Mouse (Mus musculus): ENCODE data around the gene Hectd4. TPM values are rescaled to one million over a fixed set of nuclear protein-coding genes. Genes with fewer than 3 reads are reported as not detected.
A peak's percentile ranks its signal among the peaks of the same experiment; 100 is the strongest.
"Not testable (repeated sequence)": the region's sequence is repeated elsewhere in the genome, so short reads cannot be mapped to it uniquely, and the experiment has no call there.

The Hectd4 gene
- polyA plus RNA-seq, 1 experiment from 2014 or later: 3.1 TPM

- no peak overlapping the region for H3K27ac ChIP-seq (ENCODE audit: low read length)
- no peaks in the 10 kb centered on the region for H3K4me1 ChIP-seq (ENCODE audit: control insufficient read depth, insufficient read depth, low read length)
- ATAC-seq: no peak
- H3K27me3 ChIP-seq (replicated peaks; ENCODE audit: control insufficient read depth, insufficient read depth, low read length): no peaks in the 10 kb centered on the region
- H3K9ac ChIP-seq (ENCODE audit: low read depth, low read length): no peak overlapping the region
- H3K36me3 ChIP-seq (ENCODE audit: control insufficient read depth, insufficient read depth, low read length): peaks cover 14% of the 10 kb centered on the region
- no peaks in the 10 kb centered on the region for H3K9me3 ChIP-seq (ENCODE audit: control insufficient read depth, low read length)
- 87% methylated on average over 10 of the region's 10 CpGs for WGBS
- no peak overlapping the region for H3K4me2 ChIP-seq (ENCODE audit: low read depth, low read length)
- H3K4me3 ChIP-seq (ENCODE audit: low read length): no peak overlapping the region
Observed at GRCm38 (mm10) chr5:121313764-121314474, 93.9 kb downstream of the Hectd4 start.

GRCm38 (mm10) chr5:121326079-121326805 is 106.2 kb downstream of the Hectd4 start:
- Histone ChIP-seq H3K9ac (ENCODE audit: low read depth, low read length) (no peak overlapping the region), H3K4me2 (ENCODE audit: low read depth, low read length) (no peak overlapping the region), H3K4me3 (ENCODE audit: low read length) (no peak overlapping the region), H3K27ac (ENCODE audit: low read length) (no peak overlapping the region), H3K9me3 (ENCODE audit: control insufficient read depth, low read length) (no peaks in the 10 kb centered on the region), H3K4me1 (ENCODE audit: control insufficient read depth, insufficient read depth, low read length) (no peaks in the 10 kb centered on the region), H3K27me3 (replicated peaks; ENCODE audit: control insufficient read depth, insufficient read depth, low read length) (no peaks in the 10 kb centered on the region), H3K36me3 (ENCODE audit: control insufficient read depth, insufficient read depth, low read length) (peaks cover 18% of the 10 kb centered on the region)
- WGBS: 90% methylated on average over 14 of the region's 14 CpGs
- ATAC-seq: no peak

- Histone ChIP-seq H3K36me3 (ENCODE audit: control insufficient read depth, insufficient read depth, low read length) (peaks cover 8% of the 10 kb centered on the region), H3K27ac (ENCODE audit: low read length) (peak overlapping the region; percentile 9; the same call in 1 of the 2 replicates), H3K4me1 (ENCODE audit: control insufficient read depth, insufficient read depth, low read length) (no peaks in the 10 kb centered on the region), H3K27me3 (replicated peaks; ENCODE audit: control insufficient read depth, insufficient read depth, low read length) (no peaks in the 10 kb centered on the region), H3K9me3 (ENCODE audit: control insufficient read depth, low read length) (no peaks in the 10 kb centered on the region), H3K4me2 (ENCODE audit: low read depth, low read length) (peak overlapping the region; percentile 31; the same call in 1 of the 2 replicates), H3K4me3 (ENCODE audit: low read length) (peak overlapping the region; percentile 25), H3K9ac (ENCODE audit: low read depth, low read length) (0 out of 2 replicates have a peak overlapping the region, but pooled peaks have one; percentile 35)
- no peak for ATAC-seq
- WGBS: 69% methylated on average over 11 of the region's 11 CpGs
Observed at GRCm38 (mm10) chr5:121329333-121330058, 109.5 kb downstream of the Hectd4 start.

- 60% methylated on average over 9 of the region's 19 CpGs for WGBS
- not testable (repeated sequence) for H3K27me3 ChIP-seq (replicated peaks; ENCODE audit: control insufficient read depth, insufficient read depth, low read length); H3K9me3 ChIP-seq (ENCODE audit: control insufficient read depth, low read length); H3K4me3 ChIP-seq (ENCODE audit: low read length); H3K4me2 ChIP-seq (ENCODE audit: low read depth, low read length); H3K4me1 ChIP-seq (ENCODE audit: control insufficient read depth, insufficient read depth, low read length)
- peak overlapping the region; percentile 25; the same call in 1 of the 2 replicates for H3K27ac ChIP-seq (ENCODE audit: low read length)
- H3K9ac ChIP-seq (ENCODE audit: low read depth, low read length): 0 out of 2 replicates have a peak overlapping the region, but pooled peaks have one; percentile 35
- H3K36me3 ChIP-seq (ENCODE audit: control insufficient read depth, insufficient read depth, low read length): peaks cover 11% of the 10 kb centered on the region
- peak; percentile 67 for ATAC-seq
Observed at GRCm38 (mm10) chr5:121330154-121330816, 110.3 kb downstream of the Hectd4 start.

- 95% methylated on average over 10 of the region's 10 CpGs for WGBS
- no peak for ATAC-seq
- H3K27me3 ChIP-seq (replicated peaks; ENCODE audit: control insufficient read depth, insufficient read depth, low read length): no peaks in the 10 kb centered on the region
- H3K4me2 ChIP-seq (ENCODE audit: low read depth, low read length): no peak overlapping the region
- H3K9me3 ChIP-seq (ENCODE audit: control insufficient read depth, low read length): no peaks in the 10 kb centered on the region
- no peak overlapping the region for H3K27ac ChIP-seq (ENCODE audit: low read length)
- H3K4me1 ChIP-seq (ENCODE audit: control insufficient read depth, insufficient read depth, low read length): no peaks in the 10 kb centered on the region
- H3K9ac ChIP-seq (ENCODE audit: low read depth, low read length): no peak overlapping the region
- H3K4me3 ChIP-seq (ENCODE audit: low read length): no peak overlapping the region
- H3K36me3 ChIP-seq (ENCODE audit: control insufficient read depth, insufficient read depth, low read length): peaks cover 14% of the 10 kb centered on the region
Observed at GRCm38 (mm10) chr5:121331731-121332130, 111.7 kb downstream of the Hectd4 start.

- Histone ChIP-seq H3K4me1 (ENCODE audit: control insufficient read depth, insufficient read depth, low read length) (no peaks in the 10 kb centered on the region), H3K9ac (ENCODE audit: low read depth, low read length) (no peak overlapping the region), H3K36me3 (ENCODE audit: control insufficient read depth, insufficient read depth, low read length) (peaks cover 14% of the 10 kb centered on the region), H3K27me3 (replicated peaks; ENCODE audit: control insufficient read depth, insufficient read depth, low read length) (no peaks in the 10 kb centered on the region), H3K4me2 (ENCODE audit: low read depth, low read length) (no peak overlapping the region), H3K9me3 (ENCODE audit: control insufficient read depth, low read length) (no peaks in the 10 kb centered on the region), H3K4me3 (ENCODE audit: low read length) (no peak overlapping the region), H3K27ac (ENCODE audit: low read length) (no peak overlapping the region)
- WGBS: 85% methylated on average over 9 of the region's 9 CpGs
- no peak for ATAC-seq
Observed at GRCm38 (mm10) chr5:121333976-121334375, 114.0 kb downstream of the Hectd4 start.

- no peak for ATAC-seq
- H3K36me3 ChIP-seq (ENCODE audit: control insufficient read depth, insufficient read depth, low read length): peaks cover 14% of the 10 kb centered on the region
- no peak overlapping the region for H3K4me3 ChIP-seq (ENCODE audit: low read length)
- no peaks in the 10 kb centered on the region for H3K4me1 ChIP-seq (ENCODE audit: control insufficient read depth, insufficient read depth, low read length)
- H3K4me2 ChIP-seq (ENCODE audit: low read depth, low read length): no peak overlapping the region
- no peaks in the 10 kb centered on the region for H3K27me3 ChIP-seq (replicated peaks; ENCODE audit: control insufficient read depth, insufficient read depth, low read length)
- H3K9ac ChIP-seq (ENCODE audit: low read depth, low read length): no peak overlapping the region
- H3K27ac ChIP-seq (ENCODE audit: low read length): no peak overlapping the region
- H3K9me3 ChIP-seq (ENCODE audit: control insufficient read depth, low read length): no peaks in the 10 kb centered on the region
- WGBS: 88% methylated on average over 5 of the region's 5 CpGs
Observed at GRCm38 (mm10) chr5:121334454-121334853, 114.4 kb downstream of the Hectd4 start.

- peaks cover 14% of the 10 kb centered on the region; the same call in 1 of the 2 replicates for H3K36me3 ChIP-seq (ENCODE audit: control insufficient read depth, insufficient read depth, low read length)
- 90% methylated on average over 4 of the region's 4 CpGs for WGBS
- H3K4me3 ChIP-seq (ENCODE audit: low read length): no peak overlapping the region
- no peak overlapping the region for H3K9ac ChIP-seq (ENCODE audit: low read depth, low read length)
- H3K4me2 ChIP-seq (ENCODE audit: low read depth, low read length): no peak overlapping the region
- no peaks in the 10 kb centered on the region for H3K9me3 ChIP-seq (ENCODE audit: control insufficient read depth, low read length)
- no peak overlapping the region for H3K27ac ChIP-seq (ENCODE audit: low read length)
- ATAC-seq: no peak
- no peaks in the 10 kb centered on the region for H3K4me1 ChIP-seq (ENCODE audit: control insufficient read depth, insufficient read depth, low read length)
- H3K27me3 ChIP-seq (replicated peaks; ENCODE audit: control insufficient read depth, insufficient read depth, low read length): no peaks in the 10 kb centered on the region
Observed at GRCm38 (mm10) chr5:121335426-121335825, 115.4 kb downstream of the Hectd4 start.

GRCm38 (mm10) chr5:121336009-121336408 is 116.0 kb downstream of the Hectd4 start:
- 78% methylated on average over 3 of the region's 3 CpGs for WGBS
- Histone ChIP-seq H3K36me3 (ENCODE audit: control insufficient read depth, insufficient read depth, low read length) (peaks cover 14% of the 10 kb centered on the region; the same call in 1 of the 2 replicates), H3K9ac (ENCODE audit: low read depth, low read length) (no peak overlapping the region), H3K27me3 (replicated peaks; ENCODE audit: control insufficient read depth, insufficient read depth, low read length) (no peaks in the 10 kb centered on the region), H3K27ac (ENCODE audit: low read length) (no peak overlapping the region), H3K9me3 (ENCODE audit: control insufficient read depth, low read length) (no peaks in the 10 kb centered on the region), H3K4me2 (ENCODE audit: low read depth, low read length) (no peak overlapping the region), H3K4me3 (ENCODE audit: low read length) (no peak overlapping the region), H3K4me1 (ENCODE audit: control insufficient read depth, insufficient read depth, low read length) (no peaks in the 10 kb centered on the region)
- no peak for ATAC-seq
